Comparison of ENCODE assay signal across 24 mouse cellular contexts in genomic region chr11:86925085-86925638, GRCm38 (mm10).
DNase-seq lines count a peak whose midpoint lies in the region; ATAC-seq and TF ChIP-seq lines count a peak whose summit lies in the region.
"Had no signal": no experiment of that assay in that cellular context is flagged by ENCODE, and none has a peak within 500 bp of the region (broad histone marks: within the 10 kb centered on the region; RNA-seq: fewer than 3 reads in every experiment).

No protein-coding gene starts in this region.

- no peaks in the 10 kb centered on the region for H3K27me3 ChIP-seq in heart, embryonic 10.5 days (ENCODE audit: insufficient read depth, poor library complexity, severe bottlenecking)
- H3K27me3 ChIP-seq in splenic B cell, adult 2 months (ENCODE audit: control insufficient read depth, insufficient read depth, low read length, poor library complexity, severe bottlenecking) = no peaks in the 10 kb centered on the region
- H3K27me3 ChIP-seq in forebrain, postnatal 0 days (ENCODE audit: insufficient read depth, low read length) = no peaks in the 10 kb centered on the region
- H3K27me3 ChIP-seq in cerebellum, adult 2 months (ENCODE audit: control insufficient read depth, insufficient read depth, low read length) = no peaks in the 10 kb centered on the region
- H3K27me3 ChIP-seq: forebrain, embryonic 12.5 days; heart, embryonic 15.5 days; midbrain, embryonic 12.5 days; neural tube, embryonic 15.5 days had no signal

- 0 out of 2 replicates have a peak overlapping the region, but pooled peaks have one; percentile 37 for H3K27ac ChIP-seq in heart, embryonic 10.5 days
- H3K27ac ChIP-seq in forebrain, postnatal 0 days (ENCODE audit: low read depth, low read length) = no peak overlapping the region
- no peak overlapping the region for H3K27ac ChIP-seq in cerebellum, adult 2 months (ENCODE audit: insufficient read depth, low read length)
- H3K27ac ChIP-seq: forebrain, embryonic 12.5 days; heart, adult 2 months; heart, embryonic 15.5 days; hindbrain, postnatal 0 days; left cerebral cortex, adult 2 months; midbrain, embryonic 12.5 days; neural tube, embryonic 15.5 days had no signal

- H3K36me3 ChIP-seq in heart, embryonic 10.5 days = no peaks in the 10 kb centered on the region
- H3K36me3 ChIP-seq in splenic B cell, adult 2 months (ENCODE audit: control insufficient read depth, insufficient read depth, low read length, poor library complexity, severe bottlenecking) = no peaks in the 10 kb centered on the region
- H3K36me3 ChIP-seq in forebrain, postnatal 0 days (ENCODE audit: insufficient read depth) = no peaks in the 10 kb centered on the region
- H3K36me3 ChIP-seq: forebrain, embryonic 12.5 days; heart, embryonic 15.5 days; midbrain, embryonic 12.5 days; neural tube, embryonic 15.5 days had no signal

- H3K9me3 ChIP-seq in heart, embryonic 10.5 days = no peaks in the 10 kb centered on the region
- H3K9me3 ChIP-seq in forebrain, postnatal 0 days (ENCODE audit: low read length) = no peaks in the 10 kb centered on the region
- H3K9me3 ChIP-seq: forebrain, embryonic 12.5 days; heart, embryonic 15.5 days; midbrain, embryonic 12.5 days; neural tube, embryonic 15.5 days had no signal

- TF ChIP-seq POLR2A in cerebellum, adult 2 months (IDR thresholded peaks at IDR 0.05; ENCODE audit: borderline replicate concordance, insufficient read depth, low read length) = no peak

- no peak overlapping the region for H3K4me2 ChIP-seq in forebrain, postnatal 0 days (ENCODE audit: low read depth)
- H3K4me2 ChIP-seq: forebrain, embryonic 12.5 days; heart, embryonic 15.5 days; liver, embryonic 11.5 days; midbrain, embryonic 12.5 days; neural tube, embryonic 15.5 days had no signal

- 70% methylated on average over 9 of the region's 9 CpGs for WGBS in heart, embryonic 10.5 days
- 83% methylated on average over 9 of the region's 9 CpGs for WGBS in forebrain, postnatal 0 days
- 92% methylated on average over 9 of the region's 9 CpGs for WGBS in cerebellum, adult 2 months

- no peak for DNase-seq in heart, embryonic 10.5 days (ENCODE audit: low spot score)
- no peak for DNase-seq in heart, postnatal 25 days (ENCODE audit: low spot score)
- peak; percentile 23 for DNase-seq in splenic B cell, adult 2 months (ENCODE audit: low read depth, low spot score)
- DNase-seq in forebrain, postnatal 0 days = no peak
- DNase-seq in cerebellum, adult 2 months = no peak
- DNase-seq in adrenal gland, postnatal 4 days (ENCODE audit: low spot score in 2 of 2) = no peak
- DNase-seq in layer of hippocampus, postnatal 14 days (ENCODE audit: low spot score in 2 of 2) = no peak
- DNase-seq: adrenal gland, postnatal 10 days; cerebellum, adult 18-20 months; gastrocnemius, postnatal 14 days; heart, adult 2 months; kidney, adult 2 months; kidney, postnatal 10 days; lung, adult 18-20 months; lung, postnatal 36 days had no signal

- peaks cover 34% of the 10 kb centered on the region for H3K4me1 ChIP-seq in heart, embryonic 10.5 days
- H3K4me1 ChIP-seq in forebrain, postnatal 0 days (ENCODE audit: insufficient read depth) = no peaks in the 10 kb centered on the region
- peaks cover 13% of the 10 kb centered on the region for H3K4me1 ChIP-seq in cerebellum, adult 2 months (ENCODE audit: control insufficient read depth, insufficient read depth, low read length)
- H3K4me1 ChIP-seq: midbrain, embryonic 12.5 days had no signal

- no peak for TF ChIP-seq CTCF in forebrain, postnatal 0 days (IDR thresholded peaks at IDR 0.05; ENCODE audit: low read depth)
- no peak for TF ChIP-seq CTCF in cerebellum, adult 2 months (IDR thresholded peaks at IDR 0.05; ENCODE audit: borderline replicate concordance, insufficient read depth, low read depth, low read length)

- ATAC-seq in common myeloid progenitor, adult 5-6 weeks (replicated peaks; ENCODE audit: low read depth, poor library complexity, severe bottlenecking) = peak; percentile 63
- no peak for ATAC-seq in forebrain, postnatal 0 days
- ATAC-seq: hindbrain, postnatal 0 days had no signal

- no peak overlapping the region for H3K9ac ChIP-seq in forebrain, postnatal 0 days
- H3K9ac ChIP-seq: forebrain, embryonic 12.5 days; heart, embryonic 15.5 days; midbrain, embryonic 12.5 days; neural tube, embryonic 15.5 days had no signal

- intact Hi-C loops in heart, postnatal 25 days (cut with DNase I) = no loop called here

- no peak overlapping the region for H3K4me3 ChIP-seq in heart, embryonic 10.5 days
- H3K4me3 ChIP-seq in forebrain, postnatal 0 days (ENCODE audit: low read depth, low read length) = no peak overlapping the region
- H3K4me3 ChIP-seq in cerebellum, adult 2 months (replicated peaks; ENCODE audit: insufficient read depth, low read depth, low read length) = no peak overlapping the region
- H3K4me3 ChIP-seq: forebrain, embryonic 12.5 days; heart, adult 2 months; heart, embryonic 15.5 days; left cerebral cortex, adult 2 months; midbrain, embryonic 12.5 days; myocyte; neural tube, embryonic 15.5 days had no signal
